Mouse (Mus musculus) liver, embryonic 16.5 days (tissue): ENCODE data around the gene Akt2. TPM values are rescaled to one million over a fixed set of nuclear protein-coding genes. Genes with fewer than 3 reads are reported as not detected.

ENCODE experiments used
- ATAC-seq: fragments of 200-750 bp; cut with Nextera tagmentation; 2 replicates; pipeline ENCODE4 v1.8.0; 2017; ENCODE audit warnings: low read depth, mild to moderate bottlenecking, moderate number of reproducible peaks, moderate library complexity
- H3K27ac ChIP-seq: fragments of 300-500 bp; sonication (generic); 2 replicates; pipeline ENCODE4 v1.5.1; 2014; ENCODE audit warnings: mild to moderate bottlenecking, low read length
- H3K27me3 ChIP-seq: fragments of 300-500 bp; sonication (generic); 2 replicates; pipeline ENCODE4 v1.6.1; 2014; ENCODE audit warnings: low read depth, low read length, mixed read lengths; ENCODE audit not compliant: control insufficient read depth, insufficient read depth
- H3K36me3 ChIP-seq: fragments of 300-500 bp; sonication (generic); 2 replicates; pipeline ENCODE4 v1.6.1; 2014; ENCODE audit warnings: mild to moderate bottlenecking; ENCODE audit not compliant: control insufficient read depth, insufficient read depth
- H3K4me1 ChIP-seq: fragments of 300-500 bp; sonication (generic); 2 replicates; pipeline ENCODE4 v1.6.1; 2014; ENCODE audit warnings: low read depth, low read length, mixed read lengths; ENCODE audit not compliant: control insufficient read depth
- H3K4me2 ChIP-seq: fragments of 300-500 bp; sonication (generic); 2 replicates; pipeline ENCODE4 v1.6.1; 2014; ENCODE audit warnings: low read depth, low read length, mixed read lengths
- H3K4me3 ChIP-seq: fragments of 300-500 bp; sonication (generic); 2 replicates; pipeline ENCODE4 v1.5.1; 2014; ENCODE audit warnings: low read depth, mild to moderate bottlenecking, low read length
- H3K9ac ChIP-seq: fragments of 300-500 bp; sonication (generic); 2 replicates; pipeline ENCODE4 v1.6.1; 2014; ENCODE audit warnings: low read depth, low read length
- H3K9me3 ChIP-seq: fragments of 300-500 bp; sonication (generic); replicated peaks from 2 replicates; pipeline ENCODE4 v1.6.1; 2016; ENCODE audit warnings: low read length; ENCODE audit not compliant: control insufficient read depth
- WGBS: fragments of 180-500 bp; shearing (Covaris S2); extraction: QIAGEN DNeasy Blood & Tissue Kit; methylation state at CpG from one replicate; pipeline ENCODE4 v1.1.7; 2014; ENCODE audit not compliant: insufficient replicate concordance; 5-methylcytosine and 5-hydroxymethylcytosine counted together
- polyA plus RNA-seq: library from polyadenylated mRNA; unstranded; fragments of >200 nt; fragmentation: Nextera tagmentation; extraction: Ambion mirVana; gene quantifications from 2 replicates; pipeline ENCODE4 v1.2.1, GENCODE M21; 2015

The Akt2 gene
- 24.8 and 26.3 TPM in 2 replicates for polyA plus RNA-seq

GRCm38 (mm10) chr7:27591266-27592216 lies at the start of gene Akt2:
Gene Akt2, plus strand, starts transcription at chr7:27591552.
- peak within 1 kb of the TSS; percentile 96 for H3K9ac ChIP-seq
- no peaks in the 10 kb centered on the region for H3K36me3 ChIP-seq
- ATAC-seq = peak; percentile 79
- under 1% methylated on average over 58 of the region's 71 CpGs for WGBS
- H3K27me3 ChIP-seq = no peaks in the 10 kb centered on the region
- H3K4me3 ChIP-seq = peak within 1 kb of the TSS; percentile 89
- no peaks in the 10 kb centered on the region for H3K9me3 ChIP-seq
- peak within 1 kb of the TSS; percentile 96 for H3K27ac ChIP-seq
- H3K4me2 ChIP-seq = peak within 1 kb of the TSS; percentile 67
- H3K4me1 ChIP-seq = peaks cover 39% of the 10 kb centered on the region

- H3K4me1 ChIP-seq = peaks cover 61% of the 10 kb centered on the region
- peak overlapping the region; percentile 69 for H3K4me3 ChIP-seq
- H3K9me3 ChIP-seq = no peaks in the 10 kb centered on the region
- ATAC-seq = no peak
- 62% methylated on average over 5 of the region's 5 CpGs for WGBS
- peak overlapping the region; percentile 79 for H3K9ac ChIP-seq
- no peaks in the 10 kb centered on the region for H3K27me3 ChIP-seq
- H3K4me2 ChIP-seq = peak overlapping the region; percentile 78
- H3K27ac ChIP-seq = peak overlapping the region; percentile 87
- no peaks in the 10 kb centered on the region for H3K36me3 ChIP-seq
Observed at GRCm38 (mm10) chr7:27541922-27542321, 49.4 kb upstream of the Akt2 start.

GRCm38 (mm10) chr7:27542392-27543033 lies 48.8 kb upstream of the Akt2 start:
- H3K27ac ChIP-seq = peak overlapping the region; percentile 87
- H3K4me3 ChIP-seq = peak overlapping the region; percentile 69
- peak overlapping the region; percentile 79 for H3K9ac ChIP-seq
- ATAC-seq = peak; percentile 74
- no peaks in the 10 kb centered on the region for H3K36me3 ChIP-seq
- H3K4me1 ChIP-seq = peaks cover 57% of the 10 kb centered on the region
- H3K9me3 ChIP-seq = no peaks in the 10 kb centered on the region
- H3K4me2 ChIP-seq = peak overlapping the region; percentile 78
- H3K27me3 ChIP-seq = no peaks in the 10 kb centered on the region
- 2% methylated on average over 30 of the region's 30 CpGs for WGBS

GRCm38 (mm10) chr7:27543065-27543464 lies 48.3 kb upstream of the Akt2 start:
- Histone ChIP-seq H3K4me1 (peaks cover 51% of the 10 kb centered on the region), H3K36me3 (no peaks in the 10 kb centered on the region), H3K27ac (peak overlapping the region; percentile 87), H3K4me3 (peak overlapping the region; percentile 69), H3K9me3 (no peaks in the 10 kb centered on the region), H3K9ac (peak overlapping the region; percentile 79), H3K27me3 (no peaks in the 10 kb centered on the region), H3K4me2 (peak overlapping the region; percentile 78)
- no peak for ATAC-seq
- 38% methylated on average over 6 of the region's 6 CpGs for WGBS

- Histone ChIP-seq H3K27ac (no peak overlapping the region), H3K9me3 (no peaks in the 10 kb centered on the region), H3K36me3 (no peaks in the 10 kb centered on the region), H3K9ac (no peak overlapping the region), H3K4me3 (no peak overlapping the region), H3K27me3 (no peaks in the 10 kb centered on the region), H3K4me2 (no peak overlapping the region), H3K4me1 (peaks cover 43% of the 10 kb centered on the region)
- ATAC-seq = no peak
- 78% methylated on average over 4 of the region's 4 CpGs for WGBS
Observed at GRCm38 (mm10) chr7:27543851-27544250, 47.5 kb upstream of the Akt2 start.

- Histone ChIP-seq H3K9ac (no peak overlapping the region), H3K27ac (no peak overlapping the region), H3K36me3 (no peaks in the 10 kb centered on the region), H3K4me1 (peaks cover 34% of the 10 kb centered on the region), H3K4me2 (no peak overlapping the region), H3K27me3 (no peaks in the 10 kb centered on the region), H3K4me3 (no peak overlapping the region), H3K9me3 (no peaks in the 10 kb centered on the region)
- ATAC-seq = no peak
- WGBS = 46% methylated on average over 12 of the region's 12 CpGs
Observed at GRCm38 (mm10) chr7:27544675-27545370, 46.5 kb upstream of the Akt2 start.

GRCm38 (mm10) chr7:27549597-27549996 lies 41.8 kb upstream of the Akt2 start:
- WGBS = 45% methylated on average over 6 of the region's 6 CpGs
- Histone ChIP-seq H3K9ac (no peak overlapping the region), H3K9me3 (no peaks in the 10 kb centered on the region), H3K36me3 (no peaks in the 10 kb centered on the region), H3K27ac (no peak overlapping the region), H3K4me2 (no peak overlapping the region), H3K4me3 (no peak overlapping the region), H3K4me1 (peaks cover 13% of the 10 kb centered on the region), H3K27me3 (no peaks in the 10 kb centered on the region)
- ATAC-seq = no peak

GRCm38 (mm10) chr7:27552070-27552469 lies 39.3 kb upstream of the Akt2 start:
- H3K27me3 ChIP-seq = no peaks in the 10 kb centered on the region
- peaks cover 3% of the 10 kb centered on the region; the same call in 1 of the 2 replicates for H3K36me3 ChIP-seq
- peak overlapping the region; percentile 87; the same call in 1 of the 2 replicates for H3K9ac ChIP-seq
- no peak for ATAC-seq
- 41% methylated on average over 5 of the region's 5 CpGs for WGBS
- peak overlapping the region; percentile 71 for H3K27ac ChIP-seq
- peaks cover 13% of the 10 kb centered on the region for H3K4me1 ChIP-seq
- H3K4me2 ChIP-seq = peak overlapping the region; percentile 94
- H3K4me3 ChIP-seq = peak overlapping the region; percentile 91
- no peaks in the 10 kb centered on the region for H3K9me3 ChIP-seq
